Comparison of ENCODE assay signal across 9 mouse cellular contexts in genomic region chr16:92605606-92606490, GRCm38 (mm10).
DNase-seq lines count a peak whose midpoint lies in the region; ATAC-seq lines count a peak whose summit lies in the region.
"Had no signal": no experiment of that assay in that cellular context is flagged by ENCODE, and none has a peak within 500 bp of the region (broad histone marks: within the 10 kb centered on the region; RNA-seq: fewer than 3 reads in every experiment).

No protein-coding gene starts in this region.

- H3K36me3 ChIP-seq in heart, embryonic 12.5 days = no peaks in the 10 kb centered on the region
- no peaks in the 10 kb centered on the region for H3K36me3 ChIP-seq in hindbrain, embryonic 15.5 days
- H3K36me3 ChIP-seq in stomach, embryonic 16.5 days (ENCODE audit: control insufficient read depth, insufficient read depth, low read length) = no peaks in the 10 kb centered on the region

- H3K4me1 ChIP-seq in heart, embryonic 12.5 days (replicated peaks) = peaks cover 8% of the 10 kb centered on the region
- H3K4me1 ChIP-seq in hindbrain, embryonic 15.5 days (replicated peaks) = peaks cover 22% of the 10 kb centered on the region
- H3K4me1 ChIP-seq in stomach, embryonic 16.5 days (ENCODE audit: control insufficient read depth, insufficient read depth, low read length) = peaks cover 11% of the 10 kb centered on the region; the same call in 1 of the 2 replicates

- H3K4me2 ChIP-seq in heart, embryonic 12.5 days = peak overlapping the region; percentile 76
- peak overlapping the region; percentile 66 for H3K4me2 ChIP-seq in hindbrain, embryonic 15.5 days
- peak overlapping the region; percentile 64 for H3K4me2 ChIP-seq in stomach, embryonic 16.5 days (ENCODE audit: low read depth, low read length)

- no peaks in the 10 kb centered on the region for H3K9me3 ChIP-seq in heart, embryonic 12.5 days (replicated peaks)
- H3K9me3 ChIP-seq in hindbrain, embryonic 15.5 days = no peaks in the 10 kb centered on the region
- H3K9me3 ChIP-seq in stomach, embryonic 16.5 days (replicated peaks; ENCODE audit: control insufficient read depth, low read length) = no peaks in the 10 kb centered on the region

- peak overlapping the region; percentile 48 for H3K4me3 ChIP-seq in heart, embryonic 12.5 days
- H3K4me3 ChIP-seq in hindbrain, embryonic 15.5 days = peak overlapping the region; percentile 42
- H3K4me3 ChIP-seq in stomach, embryonic 16.5 days (replicated peaks; ENCODE audit: low read length) = peak overlapping the region; percentile 43

- no peak for DNase-seq in heart, postnatal 25 days (ENCODE audit: low spot score)
- DNase-seq in embryo, embryonic 10 days (ENCODE audit: low spot score) = peak; percentile 63
- peak; percentile 37 for DNase-seq in mesoderm, embryonic 11.5 days (ENCODE audit: low read depth, low spot score)
- no peak for DNase-seq in cerebellum, postnatal 4 days (ENCODE audit: low spot score in 2 of 2)
- no peak for DNase-seq in thymus, postnatal 4 days

- 21% methylated on average over 62 of the region's 64 CpGs for WGBS in heart, embryonic 12.5 days
- 12% methylated on average over 63 of the region's 64 CpGs for WGBS in hindbrain, embryonic 15.5 days
- WGBS in stomach, embryonic 16.5 days = 23% methylated on average over 60 of the region's 64 CpGs

- intact Hi-C loops in heart, postnatal 25 days (cut with DNase I) = no loop called here

- H3K9ac ChIP-seq in heart, embryonic 12.5 days = peak overlapping the region; percentile 66
- peak overlapping the region; percentile 35 for H3K9ac ChIP-seq in hindbrain, embryonic 15.5 days
- H3K9ac ChIP-seq in stomach, embryonic 16.5 days (ENCODE audit: low read length) = peak overlapping the region; percentile 60

- no peak overlapping the region for H3K27ac ChIP-seq in heart, embryonic 12.5 days (ENCODE audit: poor library complexity, severe bottlenecking)
- H3K27ac ChIP-seq in hindbrain, embryonic 15.5 days (replicated peaks) = no peak overlapping the region
- H3K27ac ChIP-seq in stomach, embryonic 16.5 days (ENCODE audit: low read length) = no peak overlapping the region

- peak; percentile 69 for ATAC-seq in heart, embryonic 12.5 days (ENCODE audit: insufficient number of reproducible peaks, low FRiP score)
- ATAC-seq in hindbrain, embryonic 15.5 days (ENCODE audit: low FRiP score, low read depth) = peak; percentile 81
- peak; percentile 30 for ATAC-seq in stomach, embryonic 16.5 days (ENCODE audit: insufficient read depth, low FRiP score)

- H3K27me3 ChIP-seq in heart, embryonic 12.5 days (replicated peaks) = peaks cover 48% of the 10 kb centered on the region
- H3K27me3 ChIP-seq in hindbrain, embryonic 15.5 days = peaks cover 19% of the 10 kb centered on the region
- peaks cover 9% of the 10 kb centered on the region; the same call in 1 of the 2 replicates for H3K27me3 ChIP-seq in stomach, embryonic 16.5 days (ENCODE audit: control insufficient read depth, insufficient read depth, low read length)
- H3K27me3 ChIP-seq: CH12.LX had no signal

Comparison
In these comparisons a context has a peak if more than half of its experiments do, and no peak if none do; other contexts are left out.
1. ATAC-seq: peak in every context shown above with its lines; median percentile 81 in hindbrain, embryonic 15.5 days; 69 in heart, embryonic 12.5 days; 30 in stomach, embryonic 16.5 days.
2. DNase-seq: peak in embryo, embryonic 10 days (single experiment) and mesoderm, embryonic 11.5 days (single experiment); none in heart, postnatal 25 days (single experiment), cerebellum, postnatal 4 days (0 of 2) and thymus, postnatal 4 days (single experiment).
3. Peak in every context shown above with its lines, with median percentiles within 50 percentile points of each other: H3K4me2 ChIP-seq, H3K4me3 ChIP-seq and H3K9ac ChIP-seq.